Mouse (Mus musculus) embryo, embryonic 10.5 days (tissue): ENCODE measurements around the gene Med31.
"Not testable (repeated sequence)": the region's sequence is repeated elsewhere in the genome, so short reads cannot be mapped to it uniquely, and the experiment has no call there.

Experiments used
- DNase-seq: peaks from one replicate; pipeline ENCODE4 v3.0.0-alpha.2; 2015; ENCODE audit warnings: low spot score

The Med31 gene

DNA sequence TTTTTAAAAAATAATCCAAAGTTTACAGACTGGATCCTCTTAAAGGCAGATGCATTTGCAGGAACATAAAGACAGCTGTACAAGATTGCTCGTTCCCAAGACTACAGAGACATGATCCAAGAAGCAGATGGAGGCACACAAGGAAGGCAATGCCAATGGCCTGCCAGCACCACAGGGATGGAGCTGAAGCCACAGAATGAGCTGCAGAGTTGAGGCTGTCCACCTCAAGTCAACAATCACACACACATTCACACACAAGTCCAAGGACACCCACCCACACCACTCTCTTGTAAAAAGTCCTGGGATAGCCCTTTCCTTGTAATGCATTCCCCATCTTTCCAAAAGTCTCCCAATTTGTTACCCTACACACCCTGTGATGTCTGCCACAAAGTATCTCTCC lies 12.0 kb downstream of the Med31 start:
- DNase-seq, result no peak

- no peak for DNase-seq
Observed at GRCm38 (mm10) chr11:72196506-72196905, 18.9 kb downstream of the Med31 start.

- DNase-seq, result no peak
Observed at GRCm38 (mm10) chr11:72194259-72194658, 21.1 kb downstream of the Med31 start.

GRCm38 (mm10) chr11:72190857-72191256 lies 24.5 kb downstream of the Med31 start:
- DNase-seq, result no peak

DNA sequence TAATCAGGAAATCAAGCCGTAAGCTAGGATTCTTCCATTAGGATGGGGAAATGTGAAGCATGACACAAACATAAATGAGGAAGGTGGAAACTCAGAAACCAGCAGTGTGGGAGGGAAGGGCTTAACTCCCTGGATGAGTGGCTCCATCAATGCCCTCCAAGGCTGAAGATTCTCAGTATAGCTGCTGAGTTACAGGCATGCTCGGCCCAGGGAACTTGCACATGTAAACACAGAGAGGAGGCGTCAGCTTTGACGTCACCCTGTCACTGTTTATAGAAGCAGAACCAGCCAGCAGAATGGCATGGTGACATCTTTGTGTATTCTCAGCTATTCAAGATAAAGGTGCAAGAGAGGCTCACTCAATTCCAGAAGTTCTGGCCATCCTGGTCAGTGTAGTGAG lies 31.1 kb downstream of the Med31 start:
- no peak for DNase-seq

DNA sequence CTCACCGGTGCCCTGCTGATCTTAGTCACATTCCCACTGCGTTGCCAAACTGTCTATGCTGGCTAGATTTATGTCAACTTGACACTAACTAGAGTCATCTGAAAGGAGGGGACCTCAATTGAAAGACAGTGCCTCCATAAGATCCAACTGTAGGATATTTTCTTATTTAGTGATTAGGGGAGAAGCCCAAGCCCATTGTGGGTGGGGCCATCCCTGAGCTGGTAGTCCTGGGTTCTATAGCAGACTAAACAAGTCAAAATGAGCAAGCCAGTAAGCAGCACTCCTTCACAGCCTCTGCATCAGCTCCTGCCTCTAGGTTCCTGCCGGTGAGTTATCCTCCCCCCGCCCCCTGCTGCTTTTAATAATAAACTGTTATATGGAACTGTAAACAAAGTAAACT lies 34.3 kb downstream of the Med31 start:
- no peak for DNase-seq

DNA sequence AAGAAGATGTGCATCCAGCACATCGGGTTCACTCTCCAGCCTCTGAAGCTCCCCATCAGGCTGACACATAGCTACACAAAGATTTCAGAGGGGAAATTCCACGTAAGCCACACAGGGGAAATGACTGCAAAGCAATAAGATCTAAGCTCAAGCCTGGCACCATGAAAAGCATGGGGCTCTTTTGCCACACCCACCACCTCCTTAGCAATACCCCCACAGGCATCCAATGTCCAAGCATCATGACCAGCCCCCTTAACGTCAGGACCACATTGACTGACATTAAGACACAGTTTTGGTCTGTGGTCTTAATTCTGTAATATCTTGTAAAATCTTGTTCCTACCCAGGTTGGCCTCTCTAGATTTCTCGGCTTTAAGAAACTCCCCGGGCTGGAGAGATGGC lies 34.8 kb downstream of the Med31 start:
- no peak for DNase-seq

- peak; percentile 52 for DNase-seq
Observed at GRCm38 (mm10) chr11:72176553-72176952, 38.8 kb downstream of the Med31 start.

DNA sequence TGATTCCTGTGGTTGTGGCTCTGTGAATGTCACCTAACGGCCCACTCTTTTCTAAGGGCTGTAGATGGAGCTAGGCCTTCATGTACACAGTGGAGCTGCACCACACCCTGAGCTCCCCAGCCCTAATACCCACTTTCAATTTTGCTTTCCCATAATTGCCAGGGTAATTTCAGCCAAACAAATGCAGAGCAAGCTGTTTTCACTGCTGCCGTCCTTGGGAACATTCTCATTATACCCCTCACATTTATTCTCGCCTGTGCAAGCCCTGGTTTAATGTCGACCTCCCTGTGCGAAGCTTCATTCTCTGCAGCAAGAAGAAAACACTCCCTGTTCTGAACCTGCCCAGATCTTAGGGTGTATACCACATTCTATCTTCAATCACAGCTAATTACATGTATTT lies 39.4 kb downstream of the Med31 start:
- no peak for DNase-seq

DNA sequence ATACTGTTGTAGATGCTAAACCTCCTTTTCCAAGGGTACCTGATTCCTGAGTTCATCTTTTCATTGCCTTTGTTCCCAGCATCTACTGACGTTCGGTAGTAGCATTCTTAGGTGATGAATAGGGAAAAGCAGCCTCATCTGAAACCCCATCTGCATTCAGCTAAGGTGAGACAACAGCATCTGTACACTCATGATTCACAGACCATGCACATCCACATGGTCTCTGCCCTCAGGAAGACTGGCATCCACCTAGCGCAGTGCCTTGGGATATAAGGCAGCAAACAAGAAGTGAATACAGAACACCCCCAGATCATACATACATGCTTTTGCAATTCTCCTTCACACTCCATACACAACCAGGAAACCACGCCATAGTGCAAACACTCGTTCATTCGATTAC lies 40.7 kb downstream of the Med31 start:
- no peak for DNase-seq

GRCm38 (mm10) chr11:72173506-72173905 lies 41.9 kb downstream of the Med31 start:
- no peak for DNase-seq

DNA sequence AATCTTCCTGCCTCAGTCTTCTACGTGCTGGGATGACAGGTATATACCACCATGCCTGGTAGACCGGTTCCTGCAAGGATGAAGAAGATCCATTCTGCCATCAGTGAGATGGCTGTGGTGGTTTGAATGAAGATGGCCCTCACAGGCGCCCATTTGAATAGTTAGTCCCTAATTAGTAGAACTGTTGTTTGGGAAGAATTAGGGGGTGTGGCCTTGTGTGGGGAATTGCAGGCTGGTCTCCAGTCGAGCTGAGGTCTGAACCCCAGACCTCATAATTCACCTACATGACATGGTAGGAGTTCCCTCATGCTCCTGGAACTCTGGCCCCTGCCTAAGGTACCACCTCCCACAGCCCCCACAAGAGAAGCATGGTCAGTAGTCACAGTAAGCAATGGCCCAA lies 43.5 kb downstream of the Med31 start:
- DNase-seq, result not testable (repeated sequence)

DNA sequence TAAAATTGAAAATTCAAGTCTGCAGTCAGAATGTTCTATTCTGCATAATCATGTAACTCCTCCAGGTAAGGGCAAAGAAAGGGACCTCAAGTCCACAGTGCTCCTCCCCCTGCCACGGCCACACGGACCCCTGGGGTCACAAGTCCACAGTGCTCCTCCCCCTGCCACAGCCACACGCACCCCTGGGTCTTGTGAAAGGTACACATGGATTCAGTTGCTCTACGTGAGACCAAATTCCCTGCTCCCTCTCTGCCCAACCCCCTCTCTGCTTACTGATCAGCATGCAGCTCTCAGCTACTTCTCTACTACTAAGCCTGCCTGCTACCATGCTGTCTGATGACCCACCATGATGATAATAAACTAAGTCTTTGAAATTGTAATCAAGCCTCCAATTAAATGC lies 45.5 kb downstream of the Med31 start:
- DNase-seq, result no peak

GRCm38 (mm10) chr11:72163198-72163597 lies 52.2 kb downstream of the Med31 start:
- DNase-seq, result no peak
